Mouse (Mus musculus): ENCODE data around the gene Lgals2.

GRCm38 (mm10) chr15:78900585-78901421 lies 45.5 kb upstream of the Lgals2 start:
- no peak for TF ChIP-seq CTCF (IDR thresholded peaks at IDR 0.05; ENCODE audit: low read depth)
- no peak for TF ChIP-seq EP300 (optimal IDR thresholded peaks at IDR 0.05)
